Mouse (Mus musculus) limb, embryonic 14.5 days (tissue): ENCODE measurements at regions not wholly inside any gene's neighbourhood (a gene's known extent, or its start where the extent isn't known, plus 50 kb on each side); places are given as distances from the start of the nearest gene placed in this dataset.
"Not testable (repeated sequence)": the region's sequence is repeated elsewhere in the genome, so short reads cannot be mapped to it uniquely, and the experiment has no call there.

Source experiments
- ATAC-seq: fragments of 200-750 bp; cut with Nextera tagmentation; 2 replicates; pipeline ENCODE4 v1.8.0; 2017; ENCODE audit warnings: low read depth, moderate number of reproducible peaks, moderate TSS enrichment; ENCODE audit not compliant: low FRiP score
- DNase-seq: peaks from one replicate; pipeline ENCODE4 v3.0.0-alpha.2; 2015; ENCODE audit warnings: low spot score
- H3K27ac ChIP-seq: fragments of 300-500 bp; sonication (generic); replicated peaks from 2 replicates; pipeline ENCODE4 v1.5.1; 2014; ENCODE audit warnings: low read depth, mild to moderate bottlenecking, low read length, moderate library complexity, mixed read lengths
- H3K27me3 ChIP-seq: fragments of 300-500 bp; sonication (generic); 2 replicates; pipeline ENCODE4 v1.6.1; 2014; ENCODE audit warnings: low read length, mixed read lengths; ENCODE audit not compliant: control insufficient read depth, insufficient read depth
- H3K36me3 ChIP-seq: fragments of 300-500 bp; sonication (generic); 2 replicates; pipeline ENCODE4 v1.6.1; 2014; ENCODE audit warnings: mild to moderate bottlenecking, low read length, moderate library complexity, mixed read lengths; ENCODE audit not compliant: control insufficient read depth, insufficient read depth
- H3K4me1 ChIP-seq: fragments of 300-500 bp; sonication (generic); 2 replicates; pipeline ENCODE4 v1.6.1; 2014; ENCODE audit warnings: antibody characterized with exemption, low read length, mixed read lengths; ENCODE audit not compliant: control insufficient read depth, insufficient read depth
- H3K4me2 ChIP-seq: fragments of 300-500 bp; sonication (generic); replicated peaks from 2 replicates; pipeline ENCODE4 v1.6.1; 2014; ENCODE audit warnings: low read depth, mild to moderate bottlenecking, low read length, moderate library complexity; ENCODE audit not compliant: severe bottlenecking
- H3K4me3 ChIP-seq: fragments of 300-500 bp; sonication (generic); replicated peaks from 2 replicates; pipeline ENCODE4 v1.5.1; 2014; ENCODE audit warnings: low read length
- H3K9ac ChIP-seq: fragments of 300-500 bp; sonication (generic); 2 replicates; pipeline ENCODE4 v1.6.1; 2014; ENCODE audit warnings: mild to moderate bottlenecking, low read depth, low read length, moderate library complexity; ENCODE audit not compliant: severe bottlenecking
- H3K9me3 ChIP-seq: fragments of 300-500 bp; sonication (generic); 2 replicates; pipeline ENCODE4 v1.6.1; 2016; ENCODE audit warnings: low read length; ENCODE audit not compliant: control insufficient read depth
- POLR2A ChIP-seq: fragments of 200-500 bp; IDR thresholded peaks from 2 replicates; pipeline ENCODE4 v1.8.0; 2012; ENCODE audit warnings: inconsistent platforms, mild to moderate bottlenecking, moderate library complexity, borderline replicate concordance; ENCODE audit not compliant: insufficient read depth, insufficient read length; ENCODE audit errors: extremely low read depth
- whole genome bisulfite sequencing: fragments of 180-500 bp; shearing (Covaris S2); extraction: QIAGEN DNeasy Blood & Tissue Kit; methylation state at CpG from one replicate; pipeline ENCODE4 v1.1.7; 2014; 5-methylcytosine and 5-hydroxymethylcytosine counted together

GRCm38 (mm10) chr15:37097426-37097825 is 89.9 kb upstream of the Zfp706 start:
- H3K4me2 ChIP-seq, result no peak overlapping the region
- no peak overlapping the region for H3K4me3 ChIP-seq
- no peaks in the 10 kb centered on the region for H3K36me3 ChIP-seq
- H3K9me3 ChIP-seq, result no peaks in the 10 kb centered on the region
- no peak for ATAC-seq
- no peak overlapping the region for H3K9ac ChIP-seq
- H3K27me3 ChIP-seq, result no peaks in the 10 kb centered on the region
- no peak overlapping the region for H3K27ac ChIP-seq
- H3K4me1 ChIP-seq, result no peaks in the 10 kb centered on the region
- no peak for TF ChIP-seq POLR2A
- DNase-seq, result no peak
- 94% methylated on average over 7 of the region's 7 CpGs for WGBS

- not testable (repeated sequence) for H3K4me1 ChIP-seq, H3K9me3 ChIP-seq, H3K4me3 ChIP-seq, H3K4me2 ChIP-seq, H3K27me3 ChIP-seq, H3K27ac ChIP-seq, H3K9ac ChIP-seq, H3K36me3 ChIP-seq, ATAC-seq, DNase-seq
- 51% methylated on average over 5 of the region's 5 CpGs for WGBS
These were observed 83.6 kb upstream of the Zfp706 start for GRCm38 (mm10) chr15:37091171-37091570.

GRCm38 (mm10) chr15:37083726-37084125 is 76.2 kb upstream of the Zfp706 start:
- DNase-seq, result no peak
- 82% methylated on average over 3 of the region's 3 CpGs for WGBS

GRCm38 (mm10) chr15:37081836-37082235 is 74.3 kb upstream of the Zfp706 start:
- Histone ChIP-seq H3K9ac (no peak overlapping the region), H3K27me3 (no peaks in the 10 kb centered on the region), H3K4me1 (no peaks in the 10 kb centered on the region), H3K36me3 (no peaks in the 10 kb centered on the region), H3K27ac (no peak overlapping the region), H3K4me2 (no peak overlapping the region), H3K9me3 (no peaks in the 10 kb centered on the region), H3K4me3 (no peak overlapping the region)
- TF ChIP-seq POLR2A, result no peak
- DNase-seq (no peak), ATAC-seq (no peak)
- 60% methylated on average over 2 of the region's 2 CpGs for WGBS

More at GRCm38 (mm10) chr15:37083726-37084125, 76.2 kb upstream of the Zfp706 start:
- TF ChIP-seq POLR2A, result no peak
- no peaks in the 10 kb centered on the region for H3K27me3 ChIP-seq
- no peak for ATAC-seq
- no peaks in the 10 kb centered on the region for H3K9me3 ChIP-seq
- no peak overlapping the region for H3K27ac ChIP-seq
- H3K4me1 ChIP-seq, result no peaks in the 10 kb centered on the region
- H3K4me3 ChIP-seq, result no peak overlapping the region
- no peak overlapping the region for H3K4me2 ChIP-seq
- H3K36me3 ChIP-seq, result no peaks in the 10 kb centered on the region
- no peak overlapping the region for H3K9ac ChIP-seq

GRCm38 (mm10) chr15:37080931-37081330 is 73.4 kb upstream of the Zfp706 start:
- Histone ChIP-seq H3K4me3 (no peak overlapping the region), H3K27me3 (no peaks in the 10 kb centered on the region), H3K4me1 (no peaks in the 10 kb centered on the region), H3K9ac (no peak overlapping the region), H3K36me3 (no peaks in the 10 kb centered on the region), H3K27ac (no peak overlapping the region), H3K4me2 (no peak overlapping the region), H3K9me3 (no peaks in the 10 kb centered on the region)
- 95% methylated on average over 2 of the region's 2 CpGs for WGBS
- no peak for TF ChIP-seq POLR2A
- ATAC-seq (no peak), DNase-seq (no peak)

GRCm38 (mm10) chr15:37080395-37080794 is 72.8 kb upstream of the Zfp706 start:
- no peaks in the 10 kb centered on the region for H3K4me1 ChIP-seq
- H3K36me3 ChIP-seq, result no peaks in the 10 kb centered on the region
- no peak overlapping the region for H3K9ac ChIP-seq
- no peak for TF ChIP-seq POLR2A
- ATAC-seq (no peak), DNase-seq (no peak)
- H3K4me3 ChIP-seq, result no peak overlapping the region
- 83% methylated on average over 4 of the region's 4 CpGs for WGBS
- no peak overlapping the region for H3K27ac ChIP-seq
- H3K4me2 ChIP-seq, result no peak overlapping the region
- H3K9me3 ChIP-seq, result no peaks in the 10 kb centered on the region
- no peaks in the 10 kb centered on the region for H3K27me3 ChIP-seq

- not testable (repeated sequence) for DNase-seq, H3K4me3 ChIP-seq, H3K27ac ChIP-seq, H3K4me2 ChIP-seq, H3K9ac ChIP-seq, H3K9me3 ChIP-seq, H3K27me3 ChIP-seq, H3K4me1 ChIP-seq, ATAC-seq, H3K36me3 ChIP-seq
- WGBS, result 88% methylated on average over 2 of the region's 2 CpGs
These were observed 66.6 kb upstream of the Zfp706 start for GRCm38 (mm10) chr15:37074207-37074606.
